Mouse (Mus musculus) urinary bladder, postnatal 0 days (tissue): ENCODE results near the gene Gm11099. TPM values are rescaled to one million over a fixed set of nuclear protein-coding genes. Genes with fewer than 3 reads are reported as not detected.

Source experiments
- polyA plus RNA-seq: library from polyadenylated mRNA; unstranded; fragments of >200 nt; fragmentation: Nextera tagmentation; extraction: Ambion mirVana; gene quantifications from 2 replicates; pipeline ENCODE4 v1.2.1, GENCODE M21; 2015

Gm11099 gene
- not detected in 2 replicates for polyA plus RNA-seq

DNA sequence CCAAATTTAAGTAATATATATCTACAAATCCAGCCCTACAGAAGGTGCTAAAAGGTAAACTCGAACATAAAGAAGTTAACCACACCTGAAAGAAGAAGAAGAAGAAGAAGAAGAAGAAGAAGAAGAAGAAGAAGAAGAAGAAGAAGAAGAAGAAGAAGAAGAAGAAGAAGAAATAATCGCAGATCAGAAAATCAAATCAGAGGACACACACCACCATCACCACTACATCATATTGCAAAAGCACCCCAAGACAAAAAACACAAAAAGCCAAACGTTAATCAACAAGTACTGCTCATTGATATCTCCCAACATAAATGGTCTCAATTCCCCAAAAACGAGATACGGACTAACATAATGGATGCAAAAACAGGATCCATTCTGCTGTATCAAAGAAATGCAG lies at the start of gene Gm11099:
Gm11099 (plus strand) TSS at position 301 of the 400 bp plus-strand sequence.

